Mouse (Mus musculus): ENCODE data around the gene Gm3383. TPM values are rescaled to one million over a fixed set of nuclear protein-coding genes. Genes with fewer than 3 reads are reported as not detected.

The Gm3383 gene
- polyA plus RNA-seq, 1 experiment from 2014 or later: 1.6 TPM

Other genes starting within 250 kb of the Gm3383 start
- gene Gm8265, start 175.0 kb downstream of the Gm3383 start, polyA plus RNA-seq (2014; fragmentation: Nextera tagmentation; extraction: Ambion mirVana): not detected in 2 replicates
- gene Gm9603, start 120.5 kb downstream of the Gm3383 start, polyA plus RNA-seq (2014; fragmentation: Nextera tagmentation; extraction: Ambion mirVana): not detected in 2 replicates
- gene Gm3373, start 66.4 kb downstream of the Gm3383 start, polyA plus RNA-seq (2014; fragmentation: Nextera tagmentation; extraction: Ambion mirVana): 0.17 TPM in 1 of 2 replicates, not detected in the other
- gene Gm3424, start 22.3 kb upstream of the Gm3383 start, polyA plus RNA-seq (2014; fragmentation: Nextera tagmentation; extraction: Ambion mirVana): not detected in 2 replicates
- 0.47 TPM in 1 of 2 replicates, not detected in the other for gene Gm8237, start 72.4 kb upstream of the Gm3383 start, polyA plus RNA-seq (2014; fragmentation: Nextera tagmentation; extraction: Ambion mirVana)
- gene Gm3248, start 153.8 kb upstream of the Gm3383 start, polyA plus RNA-seq (2014; fragmentation: Nextera tagmentation; extraction: Ambion mirVana): 0.19 and 0.29 TPM in 2 replicates
- not detected in 2 replicates for gene Gm3453, start 171.2 kb upstream of the Gm3383 start, polyA plus RNA-seq (2014; fragmentation: Nextera tagmentation; extraction: Ambion mirVana)

Measured in forebrain, embryonic 11.5 days (tissue).